Mouse (Mus musculus) cortical plate, adult 2 months (tissue): ENCODE measurements around the gene Ddr2. TPM values are rescaled to one million over a fixed set of nuclear protein-coding genes. Genes with fewer than 3 reads are reported as not detected.
A peak's percentile ranks its signal among the peaks of the same experiment; 100 is the strongest.

Experiments used
- H3K27ac ChIP-seq: fragments of 200-500 bp; 2 replicates; pipeline ENCODE4 v1.5.1; 2012; ENCODE audit warnings: low read length, control low read depth, inconsistent platforms; ENCODE audit not compliant: insufficient read depth
- H3K4me1 ChIP-seq: fragments of 200-500 bp; 2 replicates; pipeline ENCODE4 v1.6.1; 2011; ENCODE audit warnings: low read length; ENCODE audit not compliant: control insufficient read depth, insufficient read depth
- H3K4me3 ChIP-seq: fragments of 200-500 bp; 2 replicates; pipeline ENCODE4 v1.5.1; 2011; ENCODE audit warnings: mild to moderate bottlenecking, low read length, control low read depth; ENCODE audit not compliant: insufficient read depth
- CTCF ChIP-seq: fragments of 200-500 bp; IDR thresholded peaks from 2 replicates; pipeline ENCODE4 v1.5.1; 2011; ENCODE audit warnings: mild to moderate bottlenecking, control low read depth, low read length; ENCODE audit not compliant: insufficient read depth; ENCODE audit errors: extremely low read depth
- POLR2A ChIP-seq: fragments of 200-500 bp; IDR thresholded peaks from 2 replicates; pipeline ENCODE4 v1.6.1; 2011; ENCODE audit warnings: mild to moderate bottlenecking, low read length, control low read depth; ENCODE audit not compliant: insufficient read depth; ENCODE audit errors: extremely low read depth
- polyA plus RNA-seq: library from polyadenylated mRNA; depleted of rRNA; stranded (reverse); fragments of >200 nt; gene quantifications from 2 replicates; pipeline ENCODE4 v1.2.3, GENCODE M21; 2012

Ddr2 gene
- polyA plus RNA-seq, 1 experiment, result 4.0 TPM

DNA sequence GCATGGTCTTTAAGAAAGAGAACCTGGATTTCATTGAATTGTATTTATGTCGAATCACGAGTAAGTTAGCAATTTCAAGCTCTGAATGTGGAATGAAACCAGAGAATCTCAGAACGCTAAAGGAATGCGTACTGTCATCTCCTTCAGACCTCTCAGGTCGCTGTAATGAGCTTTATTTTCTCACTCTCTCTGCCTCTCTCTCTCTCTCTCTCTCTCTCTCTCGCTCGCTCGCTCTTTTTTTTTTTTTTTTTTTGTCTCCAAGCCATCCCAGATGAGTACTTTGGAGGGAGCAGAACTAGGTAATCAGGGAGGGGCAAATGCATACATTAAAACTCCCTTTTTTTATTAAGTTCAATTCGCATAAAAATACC is 141.1 kb downstream of the Ddr2 start:
- H3K4me3 ChIP-seq, result peak overlapping the region; percentile 56
- TF ChIP-seq CTCF (no peak), POLR2A (no peak)
- H3K4me1 ChIP-seq, result no peaks in the 10 kb centered on the region
- no peak overlapping the region for H3K27ac ChIP-seq

DNA sequence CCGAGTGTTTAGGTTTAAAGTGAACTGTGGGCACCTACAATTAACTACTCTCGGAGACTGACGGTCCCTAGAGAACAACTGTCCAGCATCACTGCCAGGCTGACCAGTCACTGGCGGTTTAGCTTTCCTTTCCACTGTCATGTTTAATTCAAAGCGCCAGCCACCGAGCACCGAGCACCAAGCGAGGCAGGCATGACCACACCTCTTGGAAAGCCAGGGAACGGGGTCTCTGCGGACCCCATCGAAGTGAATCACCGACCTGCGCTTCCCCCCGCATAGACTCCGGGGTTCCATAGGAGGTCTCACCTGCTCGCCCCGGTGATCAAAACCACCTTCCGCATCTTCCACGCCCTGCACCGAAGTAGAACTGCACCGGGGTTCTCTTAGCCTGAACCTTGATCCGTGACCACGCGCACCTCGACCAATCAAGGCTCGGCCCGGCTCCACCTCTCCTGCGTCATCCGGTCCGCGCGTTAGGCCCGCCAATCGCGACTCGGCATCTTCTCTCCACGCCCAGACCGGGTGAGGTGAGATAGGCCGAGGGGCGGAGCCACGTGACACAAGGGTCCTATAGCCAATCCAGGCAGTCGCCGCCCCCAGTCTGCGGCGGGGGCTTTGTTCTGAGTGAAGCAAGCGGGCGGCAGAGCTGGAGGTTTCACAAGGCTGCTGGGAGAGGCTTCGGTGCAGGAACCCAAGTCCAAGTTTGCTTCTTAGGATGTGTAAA is 141.6 kb downstream of the Ddr2 start, which contains the start of gene Hsd17b7:
Gene Hsd17b7 (minus strand): TSS at position 450 of the 724 bp plus-strand sequence.
- H3K27ac ChIP-seq, result no peak within 1 kb of the TSS
- TF ChIP-seq CTCF (no peak), POLR2A (peak; percentile 96)
- H3K4me3 ChIP-seq, result peak within 1 kb of the TSS; percentile 56
- no peaks in the 10 kb centered on the region for H3K4me1 ChIP-seq

DNA sequence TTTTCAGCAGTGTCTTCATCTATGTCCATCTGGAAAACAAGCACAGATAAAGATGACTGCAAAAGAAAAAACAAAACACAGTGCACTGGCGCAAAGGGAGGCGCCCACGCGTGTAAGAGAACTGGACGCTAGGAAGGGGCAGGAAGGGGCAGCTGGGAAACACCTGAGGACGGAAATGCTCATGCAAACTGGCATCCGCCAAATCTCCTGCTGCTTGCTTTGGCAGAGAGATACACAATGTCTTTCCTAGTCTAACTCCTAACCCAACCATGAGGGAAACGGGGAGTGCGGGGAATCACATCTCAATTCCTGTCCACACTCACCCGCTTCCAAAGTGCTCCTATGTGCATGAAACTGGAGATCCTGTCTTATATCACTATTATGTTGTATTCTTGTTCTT is 157.5 kb downstream of the Ddr2 start:
- no peak overlapping the region for H3K27ac ChIP-seq
- H3K4me1 ChIP-seq, result no peaks in the 10 kb centered on the region
- TF ChIP-seq CTCF (no peak), POLR2A (no peak)
- H3K4me3 ChIP-seq, result no peak overlapping the region

GRCm38 (mm10) chr1:169952636-169953035 is 157.9 kb downstream of the Ddr2 start:
- no peak overlapping the region for H3K4me3 ChIP-seq
- H3K27ac ChIP-seq, result no peak overlapping the region
- TF ChIP-seq POLR2A, result no peak
- TF ChIP-seq CTCF, result no peak
- no peaks in the 10 kb centered on the region for H3K4me1 ChIP-seq

- H3K27ac ChIP-seq, result no peak overlapping the region
- TF ChIP-seq CTCF, result no peak
- TF ChIP-seq POLR2A, result no peak
- no peaks in the 10 kb centered on the region for H3K4me1 ChIP-seq
- H3K4me3 ChIP-seq, result no peak overlapping the region
Observed at GRCm38 (mm10) chr1:169951561-169951960, 159.0 kb downstream of the Ddr2 start.

- Histone ChIP-seq H3K4me3 (no peak overlapping the region), H3K4me1 (no peaks in the 10 kb centered on the region), H3K27ac (no peak overlapping the region)
- no peak for TF ChIP-seq POLR2A
- 0 out of 2 replicates have a peak, but pooled peaks have one; percentile 16 for TF ChIP-seq CTCF
Observed at GRCm38 (mm10) chr1:169950651-169951050, 159.9 kb downstream of the Ddr2 start.

- H3K4me1 ChIP-seq, result no peaks in the 10 kb centered on the region
- H3K4me3 ChIP-seq, result no peak overlapping the region
- TF ChIP-seq POLR2A (no peak), CTCF (no peak)
- H3K27ac ChIP-seq, result no peak overlapping the region
Observed at GRCm38 (mm10) chr1:169949981-169950380, 160.6 kb downstream of the Ddr2 start.

DNA sequence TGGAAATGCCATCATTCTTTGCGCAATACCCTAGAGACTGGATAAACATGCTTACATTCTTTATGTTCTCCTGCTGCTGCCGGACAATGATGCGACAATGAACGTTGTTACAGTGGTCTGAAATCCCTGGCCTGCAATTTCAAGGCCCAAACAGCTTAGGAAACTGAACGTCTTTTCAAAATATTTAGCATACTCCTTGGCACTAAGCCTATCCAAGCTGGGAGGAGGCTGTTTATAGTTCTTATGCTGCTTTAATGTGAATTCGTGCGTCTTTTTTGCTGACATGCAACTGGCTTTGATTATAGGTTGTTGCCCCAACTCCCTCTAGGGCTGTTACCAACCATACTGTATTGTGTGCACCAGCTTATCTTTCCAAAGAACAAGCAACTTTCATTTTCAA is 161.7 kb downstream of the Ddr2 start:
- H3K4me1 ChIP-seq, result no peaks in the 10 kb centered on the region
- no peak overlapping the region for H3K27ac ChIP-seq
- H3K4me3 ChIP-seq, result no peak overlapping the region
- TF ChIP-seq CTCF (no peak), POLR2A (no peak)

GRCm38 (mm10) chr1:169948280-169948679 is 162.3 kb downstream of the Ddr2 start:
- Histone ChIP-seq H3K27ac (no peak overlapping the region), H3K4me1 (no peaks in the 10 kb centered on the region), H3K4me3 (no peak overlapping the region)
- TF ChIP-seq CTCF (no peak), POLR2A (no peak)

- TF ChIP-seq CTCF (no peak), POLR2A (no peak)
- H3K27ac ChIP-seq, result no peak overlapping the region
- H3K4me3 ChIP-seq, result no peak overlapping the region
- no peaks in the 10 kb centered on the region for H3K4me1 ChIP-seq
Observed at GRCm38 (mm10) chr1:169947654-169948053, 162.9 kb downstream of the Ddr2 start.
